Mouse (Mus musculus): ENCODE results near the gene Tmem50a.

DNA sequence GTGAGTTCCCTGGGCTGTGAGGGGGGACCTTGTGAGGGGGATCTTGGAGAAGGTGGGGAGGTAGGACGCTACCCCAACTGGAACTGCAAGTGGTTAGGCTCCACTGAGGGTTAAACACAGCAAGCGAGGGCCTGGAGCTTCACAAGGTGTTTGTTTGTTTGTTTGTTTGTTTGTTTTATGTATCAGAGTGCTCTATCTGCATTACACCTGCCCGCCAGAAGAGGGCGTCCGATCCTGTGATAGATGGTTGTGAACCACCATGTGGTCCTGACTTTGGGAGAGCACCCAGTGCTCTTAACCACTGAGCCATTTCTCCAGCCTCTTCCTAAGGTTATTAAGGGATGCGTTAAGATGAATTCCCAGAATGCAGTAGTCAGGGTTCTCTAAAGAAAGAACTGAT, 34.8 kb downstream of the Tmem50a start:
- TF ChIP-seq CTCF (IDR thresholded peaks at IDR 0.05; ENCODE audit: insufficient read depth, low read length) (peak; percentile 53), POLR2A (IDR thresholded peaks at IDR 0.05; ENCODE audit: borderline replicate concordance, extremely low read depth, low read depth, low read length) (no peak)
